Mouse (Mus musculus) spleen, postnatal 14 days (tissue): ENCODE measurements around the gene Atg9b.
"Not testable (repeated sequence)": the region's sequence is repeated elsewhere in the genome, so short reads cannot be mapped to it uniquely, and the experiment has no call there.

ENCODE experiments used
- DNase-seq, 2 experiments: peaks; one replicate each; pipeline ENCODE4 v3.0.0; 2021 to 2022; ENCODE audit warnings: low spot score in 2 of 2

The Atg9b gene

GRCm38 (mm10) chr5:24405389-24405876, 13.5 kb upstream of the Atg9b start:
- no peak for DNase-seq

DNA sequence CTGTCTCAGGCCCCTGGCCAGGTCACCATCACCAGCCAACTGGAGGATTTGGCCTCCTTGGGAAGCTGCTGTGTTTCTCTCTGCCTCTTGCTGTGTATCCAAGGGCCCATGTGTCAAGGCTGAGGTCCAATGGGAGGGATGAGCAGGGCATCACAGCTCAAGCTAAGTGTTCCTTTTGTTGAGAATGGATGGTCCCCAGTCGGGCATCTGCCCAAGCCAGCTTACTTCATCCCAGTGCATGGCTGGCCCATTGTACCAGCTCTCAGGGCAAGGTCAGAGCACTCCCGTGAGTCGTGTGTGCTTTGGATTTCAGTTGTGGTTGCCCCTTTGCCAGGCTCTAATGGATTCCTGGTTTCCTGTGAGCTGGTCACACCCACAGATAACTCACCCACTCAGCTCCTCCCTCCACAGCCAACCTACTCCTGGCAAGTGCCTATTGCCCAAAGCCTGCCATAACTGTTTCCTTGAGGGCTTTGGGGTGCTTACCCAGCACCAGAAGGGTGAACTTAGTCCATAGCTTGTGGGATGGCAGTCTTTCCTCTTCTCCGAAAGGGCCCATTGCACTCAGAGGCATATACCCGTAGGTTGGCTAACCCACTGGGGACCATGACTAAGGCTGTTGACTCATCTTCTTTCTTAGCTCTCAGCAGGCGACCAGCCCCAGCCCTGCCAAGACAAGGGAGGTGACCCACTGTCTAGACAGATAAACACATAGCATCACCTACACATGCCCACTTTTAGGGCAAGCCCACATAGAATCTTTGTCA, 12.8 kb upstream of the Atg9b start:
- no peak for DNase-seq

DNA sequence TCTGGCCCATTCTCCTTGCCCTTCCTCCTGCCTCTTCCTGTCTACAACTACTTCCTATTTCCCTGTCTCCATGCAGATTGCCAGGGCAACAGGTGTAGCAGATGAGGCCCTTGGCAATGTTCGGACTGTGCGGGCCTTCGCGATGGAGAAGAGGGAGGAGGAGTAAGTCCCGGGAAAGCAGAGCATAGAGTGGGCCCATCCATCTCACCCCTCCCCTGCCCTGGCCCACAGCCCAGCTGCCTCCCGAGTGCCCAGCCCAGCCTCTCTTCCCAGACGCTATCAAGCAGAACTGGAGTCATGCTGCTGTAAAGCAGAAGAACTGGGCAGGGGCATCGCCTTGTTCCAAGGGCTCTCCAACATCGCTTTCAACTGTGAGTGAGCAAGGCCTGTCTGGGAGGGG, 10.0 kb upstream of the Atg9b start:
- no peak for DNase-seq

GRCm38 (mm10) chr5:24400911-24401605, 9.1 kb upstream of the Atg9b start:
- no peak for DNase-seq

GRCm38 (mm10) chr5:24400362-24400761, 8.4 kb upstream of the Atg9b start:
- no peak for DNase-seq

DNA sequence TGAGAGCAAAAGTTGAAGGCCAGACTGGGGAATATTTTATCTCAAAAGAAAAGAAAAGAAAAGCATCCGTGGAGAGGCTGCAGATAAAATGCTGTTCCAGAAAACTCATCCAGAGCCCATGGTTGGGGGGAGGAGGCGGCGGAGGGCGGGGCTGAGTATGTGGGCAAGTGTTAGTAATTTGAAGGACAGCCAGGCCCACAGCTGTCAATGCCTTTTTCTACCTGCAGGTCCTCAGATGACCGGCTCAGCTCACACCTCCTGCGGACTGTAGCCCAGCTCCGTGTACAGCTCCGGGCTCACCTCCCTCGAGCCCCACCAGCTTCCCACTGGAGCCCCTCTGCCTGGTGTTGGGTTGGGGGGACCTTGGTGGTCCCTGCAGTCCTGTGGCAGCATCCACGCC, 7.7 kb upstream of the Atg9b start:
- DNase-seq: no peak

DNA sequence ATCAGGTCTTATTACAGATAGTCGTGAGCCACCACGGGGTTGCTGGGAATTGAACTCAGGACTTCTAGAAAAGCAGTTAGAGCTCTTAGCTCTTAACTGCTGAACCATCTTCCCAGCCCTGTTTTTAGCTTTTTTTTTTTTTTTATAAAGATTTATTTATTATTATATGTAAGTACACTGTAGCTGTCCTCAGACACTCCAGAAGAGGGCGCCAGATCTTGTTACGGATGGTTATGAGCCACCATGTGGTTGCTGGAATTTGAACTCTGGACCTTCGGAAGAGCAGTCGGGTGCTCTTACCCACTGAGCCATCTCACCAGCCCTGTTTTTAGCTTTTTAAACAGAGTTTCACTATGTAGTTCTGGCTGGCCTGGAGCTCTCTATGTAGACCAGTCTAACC, 4.3 kb upstream of the Atg9b start:
- not testable (repeated sequence) for DNase-seq

DNA sequence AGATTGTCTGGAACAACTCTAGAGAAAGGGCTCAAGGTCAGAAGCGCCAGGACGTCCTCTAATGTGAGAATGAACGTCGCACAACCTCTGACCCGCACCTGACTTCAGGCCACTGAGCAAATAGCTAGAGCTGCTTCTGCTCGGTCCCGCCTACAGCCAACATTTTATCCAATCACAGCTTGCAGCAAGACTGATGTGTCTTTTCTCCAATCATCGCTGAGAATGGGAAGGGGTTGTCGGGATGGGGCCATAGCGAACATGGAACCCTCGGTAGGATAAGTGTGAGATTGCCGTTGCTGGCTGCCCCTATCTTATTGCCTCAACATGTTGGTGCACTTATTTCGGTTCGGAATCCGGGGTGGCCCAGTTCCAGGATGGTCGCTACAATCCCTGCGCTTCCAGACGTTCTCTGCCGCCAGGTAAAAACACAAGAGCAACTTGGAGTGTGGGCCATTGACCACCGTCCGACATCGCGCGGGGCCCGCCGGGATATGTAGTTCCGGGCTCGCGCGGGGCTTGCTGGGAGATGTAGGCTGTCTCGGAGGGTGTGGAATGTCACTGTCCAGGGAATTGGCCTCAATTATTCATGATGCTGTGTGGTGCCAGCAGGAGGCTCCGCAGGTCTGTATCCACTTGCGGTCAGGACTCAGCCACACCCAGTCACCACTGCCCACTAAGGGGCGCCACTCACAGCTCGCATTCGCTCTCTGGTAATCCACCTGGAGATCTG, 2.4 kb upstream of the Atg9b start:
- peak; percentile 76 to 83 for DNase-seq

- peak; percentile 55 to 83 for DNase-seq
Measured at GRCm38 (mm10) chr5:24393392-24393997, 1.6 kb upstream of the Atg9b start, which contains the start of gene Abcb8. Abcb8 (plus strand) TSS chr5:24393663.

GRCm38 (mm10) chr5:24392724-24393123, 781 bp upstream of the Atg9b start:
- DNase-seq: no peak

DNA sequence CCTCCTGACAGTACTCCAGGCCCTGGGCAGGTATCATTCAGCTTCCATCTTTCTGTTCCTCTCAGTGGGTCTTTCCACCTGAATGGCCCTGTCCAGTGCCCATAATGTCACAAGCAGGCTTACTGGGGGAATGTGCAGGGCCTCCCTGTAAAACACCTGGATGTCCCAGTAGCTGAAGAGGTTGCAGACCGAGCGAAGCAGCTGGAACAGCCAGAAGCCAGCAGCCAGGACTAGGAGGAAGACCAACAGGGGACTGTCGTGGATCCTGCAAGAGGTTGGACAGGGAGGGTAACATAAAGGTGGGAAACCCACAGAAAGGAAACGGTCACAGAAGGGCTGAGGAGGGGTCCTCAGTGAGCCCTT, 2.3 kb downstream of the Atg9b start:
- DNase-seq: no peak

- DNase-seq: no peak
Measured at GRCm38 (mm10) chr5:24389011-24389657, 2.8 kb downstream of the Atg9b start.

- no peak for DNase-seq
Measured at GRCm38 (mm10) chr5:24388246-24388915, 3.6 kb downstream of the Atg9b start.

DNA sequence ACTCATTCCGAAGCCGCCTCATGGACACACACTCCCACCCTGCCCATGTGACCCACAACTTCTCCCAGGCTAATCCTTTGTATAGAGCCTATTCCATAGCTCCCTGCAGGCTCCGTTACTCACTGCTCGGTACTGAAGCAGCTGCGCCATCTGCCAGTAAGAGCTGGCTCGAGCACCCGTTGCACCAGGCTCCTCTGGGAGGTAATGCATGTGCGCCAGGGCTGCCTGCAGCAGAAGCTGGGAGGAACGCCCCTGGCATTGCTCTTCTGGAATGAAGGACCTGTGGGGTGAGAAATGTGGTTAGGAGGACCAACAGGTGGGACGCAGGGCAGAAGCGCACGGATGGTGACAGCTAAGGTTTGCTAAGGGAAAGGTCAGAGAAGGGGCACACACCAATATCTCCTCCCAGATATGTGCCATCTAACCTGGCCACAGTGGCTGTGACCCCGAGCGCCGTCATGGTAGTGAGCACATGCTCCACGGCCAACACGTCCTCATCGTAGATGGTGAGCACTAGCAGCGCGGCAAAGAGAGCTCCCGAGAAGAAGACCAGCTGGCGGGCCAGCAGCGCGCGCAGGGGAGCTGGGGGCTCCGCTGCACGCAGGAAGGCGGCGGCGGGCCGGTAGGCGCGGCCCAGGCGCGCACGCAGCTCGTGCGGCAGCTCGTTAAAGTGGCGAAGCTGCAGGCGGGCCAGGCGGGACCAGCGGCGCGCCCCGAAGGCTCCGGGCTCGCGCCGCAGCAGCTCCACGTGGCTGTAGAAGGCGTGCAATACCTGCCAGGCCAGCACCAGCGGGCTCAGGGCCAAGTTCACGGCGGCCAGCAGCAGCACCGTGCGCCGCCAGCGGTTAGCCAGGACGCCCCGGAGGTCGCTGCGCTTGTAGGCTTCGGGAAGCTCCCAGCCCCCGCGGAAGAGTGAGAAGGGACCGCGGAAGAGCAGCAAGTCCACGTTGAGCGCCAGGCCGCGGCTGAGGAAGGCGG, 4.4 kb downstream of the Atg9b start:
- no peak for DNase-seq

GRCm38 (mm10) chr5:24385887-24386550, 5.9 kb downstream of the Atg9b start:
- no peak for DNase-seq

- DNase-seq: no peak
Measured at GRCm38 (mm10) chr5:24385374-24385773, 6.6 kb downstream of the Atg9b start.

DNA sequence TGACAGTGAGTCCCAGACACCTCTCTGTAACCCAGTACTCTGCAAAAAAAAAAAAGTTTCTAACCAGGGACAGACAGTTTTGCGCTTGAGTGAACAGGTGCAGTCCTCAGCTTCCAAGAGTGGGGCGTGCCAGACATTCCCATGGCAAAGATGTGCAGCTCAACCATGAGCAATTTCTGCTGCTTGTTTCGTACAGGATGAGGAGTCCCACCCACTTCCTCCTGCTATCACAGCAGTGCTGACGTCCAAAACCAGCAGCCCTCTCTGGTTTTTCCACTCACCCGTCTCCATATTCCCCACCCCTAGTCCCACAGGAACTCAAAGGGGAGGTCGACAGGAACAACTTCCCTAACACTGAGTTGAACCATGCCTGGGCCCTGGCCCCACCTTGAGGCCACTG, 7.5 kb downstream of the Atg9b start:
- DNase-seq: no peak

DNA sequence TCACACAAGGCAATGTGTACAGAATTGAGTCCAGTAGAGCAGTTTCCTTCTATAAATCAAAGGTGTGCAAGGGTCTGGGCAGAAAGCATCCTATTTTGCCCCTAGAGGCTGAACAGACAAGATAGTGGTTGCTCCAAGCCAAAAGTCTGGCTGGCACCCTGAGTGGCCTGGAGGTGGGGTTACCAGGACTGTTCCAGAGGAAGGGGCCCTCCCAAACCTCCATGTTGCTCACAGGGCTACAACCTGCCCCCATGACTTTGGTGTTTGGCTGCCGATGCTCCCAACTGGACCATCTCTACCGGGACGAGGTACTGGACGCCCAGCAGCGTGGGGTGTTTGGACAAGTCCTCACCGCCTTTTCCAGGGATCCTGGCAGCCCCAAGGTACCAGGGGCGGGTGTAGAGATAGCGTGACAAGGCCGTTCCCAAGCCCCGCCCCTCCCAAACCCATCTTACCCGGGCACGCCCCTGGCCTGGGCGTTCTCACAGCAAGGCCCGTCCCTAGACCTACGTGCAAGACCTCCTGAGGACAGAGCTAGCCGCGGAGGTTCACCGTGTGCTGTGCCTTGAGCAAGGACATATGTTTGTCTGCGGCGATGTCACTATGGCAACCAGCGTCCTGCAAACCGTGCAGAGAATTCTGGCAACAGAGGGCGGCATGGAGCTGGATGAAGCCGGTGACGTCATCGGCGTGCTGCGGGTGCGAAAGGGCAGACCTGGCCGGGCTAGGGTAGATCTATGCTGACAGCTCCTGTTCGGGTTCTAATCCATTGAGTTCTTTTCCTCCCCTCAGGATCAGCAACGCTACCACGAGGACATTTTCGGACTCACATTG, 8.7 kb downstream of the Atg9b start:
- DNase-seq: peak; percentile 61 to 80
